Mouse (Mus musculus): ENCODE measurements at regions not wholly inside any gene's neighbourhood (a gene's known extent, or its start where the extent isn't known, plus 50 kb on each side); places are given as distances from the start of the nearest gene placed in this dataset.
A peak's percentile ranks its signal among the peaks of the same experiment; 100 is the strongest.

- DNase-seq (ENCODE audit: low spot score) (no peak), ATAC-seq (ENCODE audit: low FRiP score) (no peak)
- no peak for TF ChIP-seq CTCF (IDR thresholded peaks at IDR 0.05)
- Histone ChIP-seq H3K4me2 (ENCODE audit: low read depth, low read length, poor library complexity, severe bottlenecking) (no peak overlapping the region), H3K4me3 (ENCODE audit: low read depth, low read length) (no peak overlapping the region), H3K9me3 (ENCODE audit: low read length) (no peaks in the 10 kb centered on the region), H3K27ac (ENCODE audit: low read depth, low read length) (no peak overlapping the region), H3K9ac (replicated peaks; ENCODE audit: low read length, poor library complexity, severe bottlenecking) (no peak overlapping the region), H3K27me3 (ENCODE audit: insufficient read depth, low read length) (no peaks in the 10 kb centered on the region), H3K36me3 (ENCODE audit: insufficient read depth, low read length) (no peaks in the 10 kb centered on the region), H3K4me1 (ENCODE audit: insufficient read depth, low read length) (no peaks in the 10 kb centered on the region)
- WGBS, result 86% methylated on average over 2 of the region's 2 CpGs
Observed at GRCm38 (mm10) chr9:122496482-122496985, 145.1 kb downstream of the Abhd5 start.

DNA sequence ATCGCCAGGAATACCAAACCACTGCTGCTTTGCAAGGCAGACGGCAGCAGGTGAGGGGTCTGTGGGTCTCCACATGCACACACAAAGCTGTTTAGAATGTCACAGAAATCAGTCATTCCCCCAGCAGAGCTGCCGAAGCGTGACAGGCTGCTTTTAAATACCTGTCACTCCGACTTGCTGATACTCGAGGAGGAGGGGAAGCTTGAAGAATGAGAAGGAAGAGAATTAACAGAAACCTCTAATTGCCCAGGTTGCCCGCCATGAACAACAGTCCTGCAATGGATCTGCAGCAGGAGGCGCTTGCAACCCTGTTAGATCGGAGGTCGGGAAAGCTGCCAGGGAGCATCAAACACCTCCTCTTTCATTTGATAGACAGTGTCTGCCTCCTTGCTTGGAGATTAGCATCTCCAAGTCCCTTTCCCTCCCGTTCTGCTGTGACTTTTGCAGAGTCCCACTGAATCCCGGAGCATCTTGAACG is 150.5 kb downstream of the Abhd5 start:
- no peaks in the 10 kb centered on the region for H3K9me3 ChIP-seq (ENCODE audit: low read length)
- H3K27me3 ChIP-seq (ENCODE audit: insufficient read depth, low read length), result 0 out of 2 replicates have a peak, but pooled peaks cover 4% of the 10 kb centered on the region
- H3K27ac ChIP-seq (ENCODE audit: low read depth, low read length), result peak overlapping the region; percentile 62; the same call in 1 of the 2 replicates
- no peak overlapping the region for H3K4me2 ChIP-seq (ENCODE audit: low read depth, low read length, poor library complexity, severe bottlenecking)
- no peak overlapping the region for H3K4me3 ChIP-seq (ENCODE audit: low read depth, low read length)
- H3K36me3 ChIP-seq (ENCODE audit: insufficient read depth, low read length), result no peaks in the 10 kb centered on the region
- TF ChIP-seq CTCF (IDR thresholded peaks at IDR 0.05), result no peak; the same call in none of the 2 replicates
- ATAC-seq (ENCODE audit: low FRiP score), result no peak
- WGBS, result 19% methylated on average over 13 of the region's 13 CpGs
- no peak overlapping the region for H3K9ac ChIP-seq (replicated peaks; ENCODE audit: low read length, poor library complexity, severe bottlenecking)
- H3K4me1 ChIP-seq (ENCODE audit: insufficient read depth, low read length), result no peaks in the 10 kb centered on the region; the same call in 1 of the 2 replicates
- DNase-seq (ENCODE audit: low spot score), result peak; percentile 70

DNA sequence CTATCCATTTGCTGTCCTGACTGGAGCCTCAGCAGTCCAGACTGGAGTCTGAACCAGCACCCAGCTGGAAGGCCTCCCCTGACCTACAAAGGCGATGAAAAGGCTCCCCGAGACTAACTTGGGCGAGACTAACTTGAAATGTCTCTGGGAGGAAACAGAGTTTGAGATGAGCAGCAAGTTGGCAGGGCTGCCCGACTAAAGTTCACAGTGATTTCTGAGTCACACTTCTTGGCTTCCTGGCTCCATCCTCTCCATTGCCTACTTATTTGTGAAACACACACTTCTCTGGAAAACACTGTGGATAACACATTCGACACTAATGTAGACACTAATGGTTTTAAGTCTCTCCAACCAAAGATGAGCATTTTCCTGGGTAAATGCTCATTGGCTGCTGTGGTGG is 170.2 kb downstream of the Abhd5 start:
- DNase-seq (ENCODE audit: low spot score) (no peak), ATAC-seq (ENCODE audit: low FRiP score) (no peak)
- H3K9me3 ChIP-seq (ENCODE audit: low read length), result no peaks in the 10 kb centered on the region
- no peak for TF ChIP-seq CTCF (IDR thresholded peaks at IDR 0.05)
- 67% methylated on average over 5 of the region's 5 CpGs for WGBS
- H3K27ac ChIP-seq (ENCODE audit: low read depth, low read length), result no peak overlapping the region
- H3K4me3 ChIP-seq (ENCODE audit: low read depth, low read length), result no peak overlapping the region
- no peaks in the 10 kb centered on the region for H3K27me3 ChIP-seq (ENCODE audit: insufficient read depth, low read length)
- no peaks in the 10 kb centered on the region for H3K36me3 ChIP-seq (ENCODE audit: insufficient read depth, low read length)
- H3K9ac ChIP-seq (replicated peaks; ENCODE audit: low read length, poor library complexity, severe bottlenecking), result no peak overlapping the region
- no peak overlapping the region for H3K4me2 ChIP-seq (ENCODE audit: low read depth, low read length, poor library complexity, severe bottlenecking)
- no peaks in the 10 kb centered on the region for H3K4me1 ChIP-seq (ENCODE audit: insufficient read depth, low read length)

- no peak overlapping the region for H3K27ac ChIP-seq (ENCODE audit: low read depth, low read length)
- DNase-seq (ENCODE audit: low spot score), result peak; percentile 15
- H3K27me3 ChIP-seq (ENCODE audit: insufficient read depth, low read length), result no peaks in the 10 kb centered on the region
- 11% methylated on average over 10 of the region's 10 CpGs for whole genome bisulfite sequencing
- TF ChIP-seq CTCF (IDR thresholded peaks at IDR 0.05), result no peak
- H3K4me3 ChIP-seq (ENCODE audit: low read depth, low read length), result no peak overlapping the region
- no peak overlapping the region for H3K4me2 ChIP-seq (ENCODE audit: low read depth, low read length, poor library complexity, severe bottlenecking)
- no peaks in the 10 kb centered on the region for H3K4me1 ChIP-seq (ENCODE audit: insufficient read depth, low read length)
- no peaks in the 10 kb centered on the region for H3K9me3 ChIP-seq (ENCODE audit: low read length)
- no peak for ATAC-seq (ENCODE audit: low FRiP score)
- H3K9ac ChIP-seq (replicated peaks; ENCODE audit: low read length, poor library complexity, severe bottlenecking), result no peak overlapping the region
- no peaks in the 10 kb centered on the region for H3K36me3 ChIP-seq (ENCODE audit: insufficient read depth, low read length)
Observed at GRCm38 (mm10) chr9:122525621-122526055, 174.2 kb downstream of the Abhd5 start.

GRCm38 (mm10) chr9:122528267-122528666 is 176.9 kb downstream of the Abhd5 start:
- Histone ChIP-seq H3K27ac (ENCODE audit: low read depth, low read length) (no peak overlapping the region), H3K36me3 (ENCODE audit: insufficient read depth, low read length) (no peaks in the 10 kb centered on the region), H3K9me3 (ENCODE audit: low read length) (no peaks in the 10 kb centered on the region), H3K4me3 (ENCODE audit: low read depth, low read length) (no peak overlapping the region), H3K4me1 (ENCODE audit: insufficient read depth, low read length) (no peaks in the 10 kb centered on the region), H3K9ac (replicated peaks; ENCODE audit: low read length, poor library complexity, severe bottlenecking) (no peak overlapping the region), H3K4me2 (ENCODE audit: low read depth, low read length, poor library complexity, severe bottlenecking) (no peak overlapping the region), H3K27me3 (ENCODE audit: insufficient read depth, low read length) (no peaks in the 10 kb centered on the region)
- DNase-seq (ENCODE audit: low spot score) (no peak), ATAC-seq (ENCODE audit: low FRiP score) (no peak)
- WGBS, result 62% methylated on average over 6 of the region's 6 CpGs
- TF ChIP-seq CTCF (IDR thresholded peaks at IDR 0.05), result no peak

GRCm38 (mm10) chr9:122529721-122530120 is 178.3 kb downstream of the Abhd5 start:
- Histone ChIP-seq H3K27me3 (ENCODE audit: insufficient read depth, low read length) (no peaks in the 10 kb centered on the region), H3K9ac (replicated peaks; ENCODE audit: low read length, poor library complexity, severe bottlenecking) (no peak overlapping the region), H3K27ac (ENCODE audit: low read depth, low read length) (no peak overlapping the region), H3K4me3 (ENCODE audit: low read depth, low read length) (no peak overlapping the region), H3K36me3 (ENCODE audit: insufficient read depth, low read length) (no peaks in the 10 kb centered on the region), H3K4me2 (ENCODE audit: low read depth, low read length, poor library complexity, severe bottlenecking) (no peak overlapping the region), H3K9me3 (ENCODE audit: low read length) (no peaks in the 10 kb centered on the region), H3K4me1 (ENCODE audit: insufficient read depth, low read length) (no peaks in the 10 kb centered on the region)
- no peak for DNase-seq (ENCODE audit: low spot score)
- ATAC-seq (ENCODE audit: low FRiP score), result no peak
- TF ChIP-seq CTCF (IDR thresholded peaks at IDR 0.05), result no peak

All from midbrain, postnatal 0 days (tissue).